Mouse (Mus musculus) lung, postnatal 4 days (tissue): ENCODE data around the gene She.
"Not testable (repeated sequence)": the region's sequence is repeated elsewhere in the genome, so short reads cannot be mapped to it uniquely, and the experiment has no call there.

Experiments
- DNase-seq, 2 experiments: peaks; one replicate each; pipeline ENCODE4 v3.0.0; 2021

Gene She

DNA sequence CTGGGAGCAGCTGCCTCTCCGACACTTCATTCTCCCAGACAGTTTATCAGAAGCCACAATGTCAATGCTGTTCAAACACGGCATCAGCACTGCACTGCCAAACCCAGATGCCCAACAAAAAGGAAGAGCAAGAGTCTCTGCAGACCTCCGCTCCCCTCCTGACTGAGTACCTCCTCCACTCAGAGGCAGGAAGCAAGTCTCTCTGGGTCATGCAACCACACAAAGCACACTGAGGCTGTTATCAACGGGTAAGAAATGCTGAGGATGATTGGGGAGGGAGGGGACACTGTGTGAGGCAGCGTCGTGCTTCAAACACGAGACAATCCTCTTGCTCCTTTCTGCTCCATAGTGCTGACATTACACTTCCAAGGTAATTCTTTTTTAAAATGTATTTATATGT lies 11.3 kb upstream of the She start:
- no peak for DNase-seq

DNA sequence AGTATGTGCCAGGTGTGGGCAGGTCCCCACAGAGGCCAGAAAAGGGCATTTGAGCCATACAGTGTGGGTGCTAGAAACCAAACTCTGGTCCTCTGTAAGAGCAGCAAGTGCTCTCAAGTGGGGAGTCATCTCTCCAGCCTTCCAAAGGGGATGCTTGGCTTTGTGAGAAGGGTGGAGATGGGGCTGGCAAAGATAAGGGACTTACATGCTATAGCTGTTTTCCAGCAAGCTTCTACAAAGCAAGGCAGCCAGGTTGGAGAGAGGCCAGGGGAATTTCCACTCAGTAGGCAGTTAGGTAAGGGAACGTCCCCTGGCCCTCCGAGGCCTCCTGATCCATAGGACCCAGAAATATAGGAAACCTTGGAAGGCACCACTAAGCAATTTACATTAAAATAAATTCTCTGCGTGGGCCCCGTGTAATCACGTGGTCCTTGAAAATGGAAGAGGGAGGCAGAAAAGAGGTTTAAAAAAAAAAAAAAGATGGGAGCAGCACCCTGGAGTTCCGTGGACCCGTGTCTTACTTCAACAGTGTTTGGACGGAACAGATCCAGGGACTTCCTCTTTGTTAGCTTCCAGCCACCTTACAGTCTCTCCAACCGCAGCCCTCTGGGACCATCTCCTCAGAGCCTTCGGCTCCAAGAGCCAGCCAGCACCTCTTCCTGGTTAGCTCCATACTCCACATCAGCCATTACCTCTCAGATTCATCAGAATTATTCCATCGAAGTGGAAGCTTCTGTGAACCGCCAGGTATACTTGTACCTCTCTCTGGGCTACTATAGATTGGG lies 10.7 kb upstream of the She start:
- no peak for DNase-seq

DNA sequence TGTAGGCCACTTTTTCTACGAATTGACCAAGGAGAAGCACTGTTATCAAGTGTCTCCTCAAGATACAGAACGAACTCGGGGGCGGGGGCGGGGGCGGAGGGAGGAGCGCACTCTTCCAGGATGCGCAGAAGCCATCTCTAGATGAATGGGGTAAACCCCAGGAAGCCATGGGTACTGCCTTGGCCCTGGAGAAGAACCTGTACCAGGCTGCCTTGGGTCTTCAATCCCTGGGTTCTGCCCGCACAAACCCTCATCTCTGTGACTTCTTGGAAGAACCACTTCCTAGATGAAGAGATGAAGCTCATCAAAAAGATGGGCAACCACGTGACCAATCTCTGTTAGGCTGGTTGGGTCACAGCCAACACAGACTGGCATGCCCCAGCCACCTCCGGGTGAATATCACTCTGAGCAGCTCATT lies 10.1 kb upstream of the She start:
- DNase-seq, result no peak

DNA sequence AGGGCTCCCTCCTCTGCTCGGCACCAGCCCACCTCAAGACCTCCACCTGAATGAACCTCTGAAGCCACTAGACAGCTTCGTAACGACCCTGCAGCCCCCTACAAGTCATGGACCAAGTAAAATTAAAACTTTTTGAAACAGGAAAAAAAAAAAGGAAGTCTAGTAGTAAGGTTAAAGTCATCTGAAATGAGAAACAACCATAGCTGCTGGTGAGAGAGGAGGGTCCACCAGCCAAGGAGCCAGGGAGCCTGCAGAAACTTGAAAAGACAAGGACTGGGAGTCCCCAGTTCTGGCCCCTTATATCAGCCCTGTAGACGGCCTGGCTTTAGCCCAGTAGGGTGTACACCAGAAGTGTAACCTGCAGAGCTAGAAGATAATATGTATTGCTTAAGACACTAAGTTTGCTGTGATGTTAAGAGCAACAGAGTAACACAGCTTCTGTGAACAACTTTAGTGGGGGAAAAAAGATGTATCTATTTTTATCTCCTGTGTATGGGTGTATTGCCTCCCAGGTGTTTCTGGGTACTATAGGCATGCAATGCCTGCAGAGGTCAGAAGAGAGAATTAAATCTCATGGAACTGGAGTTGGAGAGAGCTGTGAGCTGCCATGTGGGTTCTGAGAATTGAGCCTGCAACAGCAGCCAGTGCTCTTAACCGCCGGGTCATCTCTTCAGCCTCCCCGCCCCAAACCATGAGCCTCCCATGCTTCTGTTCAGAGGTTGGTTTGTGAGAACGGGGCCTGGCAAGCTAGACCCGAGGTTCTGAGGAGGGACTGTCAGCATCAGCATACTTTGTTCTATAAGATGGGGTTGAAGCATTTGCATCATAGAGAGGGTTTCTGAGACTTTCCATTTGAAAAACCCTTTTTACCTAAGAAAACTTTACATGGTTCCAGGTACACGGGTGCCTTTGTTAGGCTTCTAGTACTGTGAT lies 9.4 kb upstream of the She start:
- DNase-seq, result no peak

DNA sequence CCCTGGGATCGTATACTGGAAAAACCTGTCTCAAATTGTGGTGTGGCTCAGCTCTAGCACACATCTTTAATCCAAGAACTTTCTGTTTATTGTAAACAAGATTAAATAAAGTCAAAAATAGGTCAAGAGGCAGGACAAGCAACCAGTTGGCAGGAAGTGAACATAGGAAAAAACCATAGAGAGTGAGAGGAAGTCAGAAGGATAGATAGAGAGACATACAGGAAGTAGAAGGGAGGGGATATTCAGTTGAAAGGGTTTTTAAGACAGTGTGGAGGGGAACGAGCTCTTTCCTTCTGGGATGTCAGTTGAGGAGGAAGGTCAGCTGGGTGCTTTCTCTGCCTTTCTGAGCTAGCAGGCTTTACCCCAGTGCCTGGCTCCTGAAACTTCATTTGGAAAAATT lies 7.6 kb upstream of the She start:
- no peak for DNase-seq

DNA sequence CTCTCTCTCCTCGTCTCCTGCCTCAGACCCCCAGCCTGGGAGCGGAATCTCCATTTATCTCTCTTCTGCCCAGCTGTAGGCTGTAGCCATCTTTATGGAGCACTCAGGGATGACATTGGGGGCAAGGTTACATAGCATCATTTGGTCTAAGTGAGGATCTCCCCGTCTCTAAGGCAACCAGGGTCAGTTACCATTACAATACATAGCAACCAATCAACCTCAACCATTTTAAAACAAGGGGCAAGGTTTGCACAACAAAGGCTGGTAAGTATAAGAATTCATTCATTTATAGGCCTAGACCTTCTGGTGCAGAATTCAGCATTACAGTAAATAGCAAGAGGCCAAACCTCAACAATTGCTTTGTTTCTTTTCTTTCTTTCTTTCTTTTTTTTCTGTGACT lies 4.9 kb upstream of the She start:
- no peak for DNase-seq

DNA sequence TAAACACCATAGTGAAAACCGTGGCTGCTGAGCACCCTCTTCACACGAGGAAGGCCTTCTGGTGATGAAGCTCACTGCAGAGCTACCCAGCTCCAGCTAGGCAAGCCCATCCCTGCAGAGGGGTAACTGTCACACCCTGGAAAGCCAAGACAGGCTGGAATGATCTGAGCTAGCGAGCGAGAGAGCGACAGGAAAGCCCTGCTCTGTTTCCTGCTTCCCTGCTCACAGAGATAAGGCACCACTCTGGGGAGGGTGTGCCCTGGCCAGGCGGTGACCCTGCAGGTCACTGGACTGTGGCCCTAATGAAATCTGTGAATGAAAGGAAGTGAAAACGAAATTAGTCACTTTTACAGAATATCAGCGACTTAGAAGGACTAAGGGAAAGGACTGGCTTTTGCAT lies 4.2 kb downstream of the She start:
- DNase-seq, result peak; percentile 65 to 82

DNA sequence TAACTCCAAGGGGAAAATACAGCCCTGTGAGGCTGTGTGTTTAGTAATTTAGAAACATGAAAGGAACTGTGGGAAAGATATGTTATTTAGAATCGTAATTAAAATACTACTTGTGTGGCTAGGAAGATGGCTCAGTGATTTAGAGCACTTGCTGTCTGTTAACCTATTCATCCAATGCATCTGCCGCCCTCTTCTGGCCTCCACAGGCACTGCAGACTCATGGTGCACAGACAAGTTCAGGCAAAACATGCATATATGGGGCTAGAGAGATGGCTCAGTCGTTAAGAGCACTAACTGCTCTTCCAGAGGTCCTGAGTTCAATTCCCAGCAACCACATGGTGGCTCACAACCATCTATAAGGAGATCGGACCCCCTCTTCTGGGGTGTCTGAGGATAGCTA lies 11.1 kb downstream of the She start:
- DNase-seq, result peak; percentile 60 to 69

DNA sequence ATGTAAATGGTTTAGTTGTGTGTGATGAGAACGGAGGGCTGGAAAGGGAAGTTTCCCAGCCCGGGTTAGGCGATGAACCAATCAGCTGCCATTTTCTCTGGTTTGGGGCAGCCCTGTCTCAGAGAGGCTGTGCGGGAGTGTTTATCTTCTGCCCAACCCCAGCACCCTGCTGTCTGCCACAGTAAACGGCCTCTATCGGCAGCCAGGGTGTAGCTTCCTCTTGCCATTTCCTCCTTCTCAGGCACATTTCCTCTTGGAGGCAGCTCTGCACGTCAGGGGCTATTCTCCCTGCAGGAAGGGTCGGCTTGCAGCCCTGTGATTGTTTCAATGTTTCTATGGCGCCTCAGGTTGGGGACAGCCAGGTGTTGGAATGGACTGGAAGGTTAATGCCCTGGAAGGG lies 12.0 kb downstream of the She start:
- DNase-seq, result peak; percentile 77 to 89

DNA sequence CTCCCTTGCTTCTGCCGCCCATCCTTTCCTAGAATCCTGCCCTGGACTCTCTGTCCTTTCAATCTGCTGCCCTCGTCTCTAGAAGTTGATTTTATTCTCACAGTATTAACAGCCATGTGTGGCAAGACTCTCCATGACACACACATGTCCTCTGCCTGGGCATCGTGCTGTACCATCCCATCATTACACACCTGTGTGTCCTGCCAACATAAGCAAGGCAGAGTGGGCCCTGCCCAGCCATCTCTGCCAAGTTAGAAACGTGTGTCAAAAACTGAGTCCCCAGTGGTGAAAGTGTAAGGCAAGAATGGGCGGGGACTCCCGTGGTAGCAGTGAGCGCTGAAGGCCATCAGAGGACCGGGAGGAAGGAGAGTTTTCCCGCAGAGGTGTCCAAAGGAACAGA lies 14.6 kb downstream of the She start:
- DNase-seq, result no peak

DNA sequence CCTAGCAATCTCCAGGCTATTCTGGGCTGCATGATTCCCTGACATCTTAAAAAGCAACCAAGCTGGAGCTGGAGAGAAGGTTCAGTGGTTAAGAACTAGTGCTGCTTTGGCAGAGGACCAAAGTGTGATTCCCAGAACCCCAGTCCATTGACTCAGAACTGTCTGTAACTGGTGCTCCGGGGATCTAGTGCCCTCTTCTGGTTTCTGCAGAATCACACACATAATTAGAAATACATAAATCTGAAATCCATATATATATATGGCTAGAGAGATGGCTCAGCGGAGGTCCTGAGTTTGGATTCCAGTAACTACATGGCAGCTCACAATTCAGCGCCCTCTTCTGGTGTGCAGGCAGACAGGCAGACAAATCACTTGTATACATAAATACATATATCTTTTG lies 16.0 kb downstream of the She start:
- no peak for DNase-seq

DNA sequence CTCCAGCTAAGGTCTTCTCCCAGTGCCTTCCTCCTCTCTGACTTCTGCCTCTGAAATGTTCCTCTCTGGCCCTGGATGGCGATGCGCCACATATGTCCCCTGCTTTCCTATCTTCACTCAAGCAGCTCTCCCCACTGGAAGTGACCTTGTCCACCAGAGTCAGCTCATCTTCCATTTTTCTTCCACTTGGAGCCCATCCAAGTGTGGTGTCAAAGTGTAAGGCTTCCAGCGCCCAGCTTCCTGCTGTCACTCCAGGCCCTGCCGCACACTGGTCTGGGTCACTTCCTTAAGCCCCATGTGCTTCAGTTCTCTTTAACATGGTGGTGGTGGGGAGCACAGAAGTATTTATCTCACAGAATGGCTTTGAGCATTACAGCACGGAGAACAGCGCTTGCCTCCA lies 16.4 kb downstream of the She start:
- peak; percentile 76 to 78 for DNase-seq

DNA sequence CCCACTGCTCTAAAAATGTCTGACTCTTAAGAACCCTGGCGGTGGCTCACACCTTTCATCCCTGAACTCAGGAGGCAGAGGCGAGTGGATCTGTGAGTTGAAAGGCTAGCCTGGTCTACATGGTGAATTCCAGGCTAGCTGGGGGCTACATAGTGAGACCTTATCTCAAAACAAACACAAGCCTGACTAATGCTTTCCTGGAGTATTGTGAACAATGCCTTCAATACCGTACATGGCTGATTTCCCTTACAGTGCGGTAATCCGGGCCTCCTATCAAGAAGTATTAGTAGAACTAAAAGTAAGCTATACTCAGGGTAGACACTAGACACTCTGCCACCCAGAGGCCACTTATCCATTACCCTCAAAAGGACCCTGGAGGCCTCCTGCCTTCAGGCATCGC lies 16.9 kb downstream of the She start:
- no peak for DNase-seq

DNA sequence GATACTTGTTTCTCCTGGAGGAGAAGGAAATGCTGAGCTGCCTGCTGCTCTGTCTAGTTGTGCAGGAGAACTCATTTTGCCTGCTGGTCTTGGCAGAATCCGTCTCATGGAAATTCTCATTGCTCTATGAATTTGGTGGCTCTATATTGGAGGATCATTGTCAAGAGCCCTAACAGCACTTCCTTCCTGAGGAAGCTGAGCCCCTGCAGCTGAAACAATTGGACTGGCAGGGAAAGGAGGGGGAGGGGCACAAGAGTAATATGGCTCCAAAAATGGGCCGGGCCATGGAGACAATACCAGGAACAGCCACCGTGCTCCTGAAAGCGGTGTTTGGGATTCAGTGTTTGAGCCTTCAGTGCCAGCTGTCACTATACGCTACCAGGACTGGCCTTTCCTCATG lies 22.6 kb downstream of the She start:
- peak; percentile 77 to 86 for DNase-seq

DNA sequence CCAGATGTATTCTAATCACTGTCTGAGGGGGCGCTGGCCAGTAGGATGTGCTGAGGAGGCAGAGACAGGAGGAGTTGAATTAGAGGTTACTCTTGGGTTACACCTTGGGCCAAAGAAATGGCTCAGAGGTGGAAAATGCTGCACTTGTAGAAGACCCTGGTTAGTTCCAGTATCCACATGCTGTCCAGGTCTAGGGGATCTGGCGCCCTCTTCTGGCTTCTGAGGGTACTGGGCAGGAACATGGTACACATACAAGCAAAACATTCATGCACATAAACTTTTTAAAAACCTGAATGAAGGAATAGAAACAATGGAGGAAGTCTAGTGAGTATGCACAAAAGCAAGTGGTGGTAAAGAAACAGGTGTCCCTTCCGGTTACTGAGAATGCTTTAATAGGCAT lies 26.2 kb downstream of the She start:
- DNase-seq, result no peak

DNA sequence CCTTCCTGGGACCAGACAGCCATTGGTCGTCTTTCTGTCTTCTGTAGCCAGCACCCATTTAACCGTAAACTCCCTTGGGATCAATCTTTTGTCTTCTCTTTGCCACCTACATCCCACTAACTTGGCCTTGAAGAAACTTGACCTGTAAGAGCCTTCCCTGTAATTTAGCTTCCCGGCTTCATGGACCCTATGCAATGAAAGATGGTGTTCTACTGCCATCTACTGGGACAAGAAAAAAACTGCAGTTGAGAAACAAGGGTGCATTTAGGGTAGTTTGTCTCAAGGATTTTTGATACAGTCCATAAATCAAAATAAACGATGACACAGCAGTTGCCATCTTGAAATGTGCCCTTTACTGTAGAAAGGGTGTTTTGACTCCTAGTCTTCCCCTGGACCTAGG lies 27.0 kb downstream of the She start:
- DNase-seq, result no peak

DNA sequence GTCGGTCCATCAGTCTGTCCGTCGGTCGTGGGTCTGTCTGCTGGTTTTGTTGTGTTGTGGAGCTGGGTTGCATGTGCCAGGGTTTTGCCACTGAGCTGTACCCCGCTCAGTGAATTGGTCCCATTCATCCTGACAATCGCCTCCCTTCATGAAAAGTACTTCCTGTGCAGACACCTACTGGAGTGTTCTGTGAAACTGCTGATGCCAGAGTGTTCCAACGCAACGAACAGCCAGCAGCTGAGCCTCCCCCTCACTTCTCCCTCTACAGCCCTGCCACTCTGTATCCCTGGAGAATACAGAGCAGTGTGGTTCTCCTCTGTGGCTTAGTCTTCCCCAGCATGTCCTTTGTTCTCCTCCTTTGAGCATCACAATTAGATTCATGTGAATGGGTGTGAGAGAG lies 27.7 kb downstream of the She start:
- no peak for DNase-seq

DNA sequence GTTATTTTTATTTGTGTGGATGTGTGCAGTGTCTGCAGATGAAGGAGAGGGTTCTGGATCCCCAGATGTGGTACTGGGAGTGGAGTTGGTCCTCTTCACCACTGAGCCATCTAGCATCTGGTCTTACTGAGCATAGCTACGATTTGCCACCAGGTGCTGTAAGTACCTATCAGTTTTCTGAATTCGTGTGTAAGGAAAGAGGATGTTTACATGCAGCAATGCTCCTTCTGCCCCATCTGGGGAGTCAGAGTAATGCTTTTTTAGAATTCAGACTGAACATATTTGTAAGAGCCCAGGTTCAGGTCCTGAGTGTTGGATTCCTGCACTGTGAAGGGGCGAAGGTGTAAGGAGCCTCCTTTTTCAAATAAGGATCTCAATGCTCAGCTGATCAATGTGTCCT lies 28.8 kb downstream of the She start:
- no peak for DNase-seq

DNA sequence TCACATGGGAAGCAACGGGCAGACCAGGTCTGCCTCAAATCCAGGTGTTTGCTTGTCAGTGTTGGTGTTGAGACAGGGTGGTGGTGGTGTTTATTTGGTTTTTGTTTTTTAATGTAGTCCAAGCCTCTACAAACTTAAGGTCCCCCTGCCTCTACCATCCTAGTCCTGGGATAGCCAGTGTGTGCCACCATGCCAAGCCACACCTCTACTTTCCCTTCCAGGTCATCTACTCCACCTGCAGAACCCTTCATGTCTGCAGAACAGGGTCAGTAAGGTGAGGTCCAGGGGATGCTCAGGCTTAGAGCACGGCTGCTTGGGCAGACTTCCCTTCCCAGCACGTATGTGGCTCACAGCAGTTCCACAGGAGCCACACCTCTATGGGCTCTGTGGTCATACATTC lies 29.2 kb downstream of the She start:
- no peak for DNase-seq

DNA sequence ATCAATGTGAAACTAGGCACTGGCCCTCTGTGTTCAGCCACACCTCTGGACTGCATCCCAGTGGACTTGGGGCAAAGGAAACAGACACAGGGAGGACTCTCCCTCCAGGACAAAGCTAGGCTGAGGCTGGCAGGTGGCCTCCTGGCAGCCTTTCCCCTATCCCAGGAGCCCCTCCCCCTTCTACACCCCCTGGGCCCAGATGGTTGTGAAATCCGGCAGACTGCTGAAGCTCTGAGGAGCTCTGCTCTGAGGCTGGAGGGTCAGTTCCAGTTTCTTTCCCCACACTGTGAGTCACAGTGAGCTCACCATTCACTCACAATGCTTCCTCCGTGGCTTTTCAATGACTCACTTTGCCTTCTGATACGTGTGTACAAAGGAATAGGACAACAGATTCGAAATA lies 29.9 kb downstream of the She start:
- DNase-seq, result peak; percentile 62 to 79

DNA sequence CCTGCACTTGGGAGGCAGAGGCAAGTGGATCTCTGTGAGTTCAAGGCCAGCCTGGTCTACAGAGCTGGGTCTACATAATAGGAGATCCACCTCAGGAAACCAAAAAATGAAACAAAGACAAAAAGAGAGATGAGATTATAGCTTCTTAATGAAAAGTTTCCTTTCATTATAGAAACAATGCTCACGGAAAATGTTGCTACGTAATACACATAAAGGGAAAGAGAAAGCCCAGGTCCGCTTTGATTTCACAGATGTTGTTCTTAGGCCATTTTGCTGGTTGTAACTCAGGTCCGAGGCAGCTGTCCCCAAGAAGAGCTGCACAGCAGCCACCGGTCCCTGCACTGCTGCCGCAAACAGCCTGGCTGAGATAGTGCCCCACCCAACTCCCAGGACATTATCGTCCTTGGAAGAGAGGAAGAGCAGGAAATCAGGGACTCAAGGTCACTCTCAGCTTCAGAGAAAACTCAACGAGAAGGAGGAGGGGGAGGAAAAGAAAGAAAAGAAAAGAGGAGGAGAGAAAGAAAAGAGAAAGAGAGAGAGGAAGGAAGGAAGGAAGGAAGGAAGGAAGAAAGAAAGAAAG lies 31.1 kb downstream of the She start:
- DNase-seq, result no peak

DNA sequence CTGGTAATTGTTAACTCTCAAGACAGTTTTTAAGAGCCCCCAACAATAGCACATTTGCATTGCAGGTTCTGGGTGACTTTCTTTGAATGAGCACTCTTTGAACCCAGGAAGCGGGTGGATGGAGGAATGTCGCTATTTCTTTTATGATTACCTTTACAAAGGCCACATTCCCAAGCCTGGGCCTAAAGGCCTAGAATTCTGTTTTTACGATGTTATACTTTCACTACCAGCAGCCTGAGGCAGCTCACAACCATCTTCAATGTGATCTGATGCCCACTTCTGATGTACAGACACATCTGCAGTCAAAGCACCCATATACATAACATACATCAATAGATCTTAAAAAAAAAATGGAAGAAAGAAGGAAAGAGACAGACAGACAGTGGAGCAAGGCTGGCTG lies 32.1 kb downstream of the She start:
- not testable (repeated sequence) for DNase-seq

DNA sequence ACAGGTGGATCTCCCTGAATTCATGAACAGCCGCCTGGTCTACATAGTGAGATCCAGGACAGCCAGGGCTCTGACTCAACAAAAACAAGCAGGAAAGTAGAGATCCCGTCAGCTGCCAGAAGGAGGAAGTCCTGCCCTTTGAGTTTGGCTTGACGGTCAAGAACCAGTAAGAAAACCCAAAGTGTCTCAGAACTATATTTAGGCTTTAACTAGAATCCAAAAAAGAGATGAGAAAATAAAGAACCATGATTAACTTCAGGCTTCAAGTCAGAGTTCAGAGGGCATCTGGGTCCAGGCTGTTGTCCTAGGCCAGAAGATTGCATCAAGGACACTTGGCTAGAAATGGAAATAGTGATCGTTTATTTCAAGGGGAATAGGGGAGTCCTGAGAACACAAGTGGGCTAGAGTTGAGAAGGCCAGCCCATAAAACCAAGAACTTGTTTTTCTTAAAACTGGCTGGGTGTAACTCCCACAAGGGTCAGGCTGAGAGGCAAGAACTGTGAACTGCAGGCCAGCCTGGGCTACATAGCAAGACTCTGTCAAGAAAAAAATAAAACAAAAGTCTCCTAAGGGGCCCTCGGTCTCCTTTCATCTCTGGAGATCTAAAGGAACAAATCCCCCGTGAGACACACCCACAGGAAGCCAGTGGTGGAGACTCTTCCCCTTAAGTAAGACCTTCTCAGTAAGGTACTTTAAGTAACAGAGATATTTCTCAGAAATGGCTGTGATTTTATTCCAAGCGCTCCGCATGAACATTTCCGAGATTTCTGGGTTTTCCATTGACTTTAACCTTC lies 32.7 kb downstream of the She start:
- DNase-seq, result no peak
